Mouse (Mus musculus): ENCODE data around the gene Defb20.

DNA sequence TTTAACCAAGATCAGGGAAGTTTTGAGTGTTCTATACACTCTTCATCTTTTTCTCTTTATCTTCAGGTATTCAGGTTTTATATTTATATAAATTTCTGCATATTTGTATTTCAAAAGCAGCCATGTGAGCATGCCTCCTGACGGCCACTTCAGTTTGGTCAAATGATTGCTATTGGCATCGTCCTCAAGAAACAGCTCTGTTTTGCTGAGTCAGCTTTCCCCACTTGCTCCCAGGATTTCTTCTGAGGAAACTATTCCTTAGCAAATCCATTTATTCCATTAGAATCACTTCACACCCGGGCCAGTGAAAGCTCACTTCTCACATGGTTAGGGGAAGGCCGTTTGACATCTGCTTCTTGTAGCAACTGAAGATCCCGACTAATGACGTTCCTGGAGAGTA lies 21.2 kb downstream of the Defb20 start:
- TF ChIP-seq TAL1 (IDR thresholded peaks at IDR 0.05; ENCODE audit: low read length) (no peak), GATA1 (IDR thresholded peaks at IDR 0.05; ENCODE audit: low read length) (no peak)
